Mouse (Mus musculus): ENCODE measurements at regions not wholly inside any gene's neighbourhood (a gene's known extent, or its start where the extent isn't known, plus 50 kb on each side); places are given as distances from the start of the nearest gene placed in this dataset.

DNA sequence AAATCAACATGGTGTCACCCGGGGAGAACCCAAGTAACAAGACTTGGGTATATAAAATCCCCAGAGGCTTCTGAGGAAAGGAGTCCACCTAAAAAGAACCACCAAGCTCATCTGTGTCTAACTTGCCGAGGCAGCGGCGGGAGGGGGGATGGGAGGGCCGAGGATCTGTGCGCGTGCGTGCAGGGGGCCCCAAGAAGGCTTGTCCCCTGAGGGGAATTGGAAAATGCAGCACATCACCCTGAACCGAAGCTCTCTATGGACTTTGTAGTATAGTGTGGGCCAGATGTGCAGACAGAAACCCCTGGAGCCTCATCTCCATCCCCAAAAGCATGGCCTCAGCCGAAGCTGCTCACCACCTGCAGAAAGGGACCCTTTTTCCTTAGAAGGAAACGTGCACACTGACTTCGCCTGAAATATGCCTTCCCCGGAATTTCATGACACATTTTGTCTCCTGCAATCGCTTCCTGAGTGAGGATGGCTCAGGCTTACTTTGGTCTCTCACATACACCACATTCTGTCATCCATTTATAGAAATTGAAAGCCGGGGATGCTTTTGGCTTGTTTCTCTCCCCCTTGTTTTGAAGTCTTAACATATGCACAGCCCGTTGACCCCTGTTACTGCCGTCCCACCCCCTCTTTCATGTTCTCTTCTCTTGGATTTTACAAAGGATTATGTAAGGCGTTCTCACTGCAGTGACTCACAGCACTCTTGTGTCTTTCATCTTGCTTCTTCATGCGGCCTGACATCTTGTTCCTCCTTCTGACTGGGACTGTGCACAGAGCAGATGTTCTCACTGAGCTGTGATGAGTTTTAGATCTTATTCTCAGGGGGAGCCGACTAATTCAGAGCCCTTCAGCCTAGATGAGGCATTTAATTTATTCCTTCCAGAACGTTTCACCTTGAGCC lies 559.6 kb downstream of the Irx1 start:
- TF ChIP-seq CTCF (IDR thresholded peaks at IDR 0.05; ENCODE audit: low read depth, low read length) (no peak), GATA1 (IDR thresholded peaks at IDR 0.05; ENCODE audit: borderline replicate concordance, low read length) (no peak)

Measured in G1E (cell line).